Mouse (Mus musculus) neural tube, embryonic 12.5 days (tissue): ENCODE measurements at regions not wholly inside any gene's neighbourhood (a gene's known extent, or its start where the extent isn't known, plus 50 kb on each side); places are given as distances from the start of the nearest gene placed in this dataset.

Experiments used
- ATAC-seq: fragments of 200-750 bp; cut with Nextera tagmentation; 2 replicates; pipeline ENCODE4 v1.8.0; 2017; ENCODE audit warnings: low read depth, mild to moderate bottlenecking, moderate TSS enrichment, moderate library complexity; ENCODE audit not compliant: low FRiP score
- H3K27ac ChIP-seq: fragments of 300-500 bp; sonication (generic); 2 replicates; pipeline ENCODE4 v1.5.1; 2016
- H3K27me3 ChIP-seq: fragments of 300-500 bp; sonication (generic); replicated peaks from 2 replicates; pipeline ENCODE4 v1.6.1; 2016; ENCODE audit warnings: mild to moderate bottlenecking
- H3K36me3 ChIP-seq: fragments of 300-500 bp; sonication (generic); 2 replicates; pipeline ENCODE4 v1.6.1; 2016; ENCODE audit warnings: mild to moderate bottlenecking
- H3K4me1 ChIP-seq: fragments of 300-500 bp; sonication (generic); 2 replicates; pipeline ENCODE4 v1.6.1; 2016
- H3K4me2 ChIP-seq: fragments of 300-500 bp; sonication (generic); replicated peaks from 2 replicates; pipeline ENCODE4 v1.6.1; 2016; ENCODE audit warnings: mild to moderate bottlenecking
- H3K4me3 ChIP-seq: fragments of 300-500 bp; sonication (generic); 2 replicates; pipeline ENCODE4 v1.5.1; 2016
- H3K9ac ChIP-seq: fragments of 300-500 bp; sonication (generic); 2 replicates; pipeline ENCODE4 v1.6.1; 2016; ENCODE audit warnings: mild to moderate bottlenecking
- H3K9me3 ChIP-seq: fragments of 300-500 bp; sonication (generic); 2 replicates; pipeline ENCODE4 v1.6.1; 2016; ENCODE audit warnings: mild to moderate bottlenecking
- WGBS: fragments of 180-500 bp; shearing (Covaris S2); methylation state at CpG from one replicate; pipeline ENCODE4 v1.1.7; 2016; 5-methylcytosine and 5-hydroxymethylcytosine counted together

- 51% methylated on average over 2 of the region's 2 CpGs for WGBS
- H3K9ac ChIP-seq, result no peak overlapping the region
- H3K36me3 ChIP-seq, result no peaks in the 10 kb centered on the region
- H3K27ac ChIP-seq, result no peak overlapping the region
- no peak overlapping the region for H3K4me2 ChIP-seq
- no peaks in the 10 kb centered on the region for H3K4me1 ChIP-seq
- H3K4me3 ChIP-seq, result no peak overlapping the region
- no peak for ATAC-seq
- H3K9me3 ChIP-seq, result no peaks in the 10 kb centered on the region
- no peaks in the 10 kb centered on the region for H3K27me3 ChIP-seq
These were observed 493.1 kb upstream of the Fat3 start for GRCm38 (mm10) chr9:16994169-16994568.

DNA sequence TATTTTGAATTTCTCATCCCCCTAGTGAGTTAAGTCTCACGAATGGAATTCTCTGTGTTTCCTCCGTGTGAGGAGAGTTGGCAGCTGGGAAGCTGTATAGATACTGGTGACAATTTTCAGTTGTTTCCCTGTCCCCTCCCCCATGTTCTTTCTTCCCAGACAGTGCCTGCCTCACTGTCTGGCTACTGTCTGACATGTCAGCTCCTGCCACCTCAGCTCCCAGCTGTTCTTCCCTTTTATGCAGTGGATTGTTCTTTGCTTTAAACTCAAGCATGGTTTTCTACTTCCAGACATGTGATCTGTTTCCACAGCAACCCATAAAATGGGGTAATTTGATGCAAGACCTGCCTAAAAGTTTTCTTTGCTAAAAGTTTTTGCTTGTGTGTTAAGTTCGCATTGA lies 487.0 kb upstream of the Fat3 start:
- no peak overlapping the region for H3K9ac ChIP-seq
- no peaks in the 10 kb centered on the region for H3K36me3 ChIP-seq
- H3K4me3 ChIP-seq, result no peak overlapping the region
- no peak overlapping the region for H3K27ac ChIP-seq
- 51% methylated on average over 3 of the region's 3 CpGs for WGBS
- H3K9me3 ChIP-seq, result no peaks in the 10 kb centered on the region
- no peaks in the 10 kb centered on the region for H3K27me3 ChIP-seq
- 0 out of 2 replicates have a peak, but pooled peaks cover 2% of the 10 kb centered on the region for H3K4me1 ChIP-seq
- H3K4me2 ChIP-seq, result no peak overlapping the region
- peak; percentile 68; the same call in 1 of the 2 replicates for ATAC-seq

DNA sequence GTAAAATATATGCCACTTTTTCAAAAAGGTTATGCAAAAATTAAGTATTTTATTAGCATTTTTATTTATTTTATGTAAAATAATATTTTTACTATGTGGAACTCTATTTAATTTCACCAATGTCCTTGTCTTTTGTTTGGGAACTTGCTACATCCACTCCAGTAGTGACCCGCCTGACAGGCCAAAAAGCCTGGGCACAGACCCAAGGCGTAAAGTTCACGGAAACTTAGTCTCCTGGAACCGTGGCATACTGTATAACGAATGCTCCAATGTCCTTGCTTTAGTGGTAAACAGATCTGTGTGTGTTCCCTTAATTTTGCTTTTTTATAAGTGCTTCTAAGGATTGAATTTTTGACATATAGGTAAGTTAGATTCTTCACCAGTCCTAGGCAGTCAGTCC lies 476.2 kb upstream of the Fat3 start:
- no peak overlapping the region for H3K4me2 ChIP-seq
- ATAC-seq, result no peak
- no peak overlapping the region for H3K4me3 ChIP-seq
- WGBS, result 96% methylated on average over 5 of the region's 5 CpGs
- H3K9me3 ChIP-seq, result no peaks in the 10 kb centered on the region
- H3K4me1 ChIP-seq, result no peaks in the 10 kb centered on the region
- no peak overlapping the region for H3K27ac ChIP-seq
- no peaks in the 10 kb centered on the region for H3K36me3 ChIP-seq
- H3K9ac ChIP-seq, result no peak overlapping the region
- H3K27me3 ChIP-seq, result no peaks in the 10 kb centered on the region

DNA sequence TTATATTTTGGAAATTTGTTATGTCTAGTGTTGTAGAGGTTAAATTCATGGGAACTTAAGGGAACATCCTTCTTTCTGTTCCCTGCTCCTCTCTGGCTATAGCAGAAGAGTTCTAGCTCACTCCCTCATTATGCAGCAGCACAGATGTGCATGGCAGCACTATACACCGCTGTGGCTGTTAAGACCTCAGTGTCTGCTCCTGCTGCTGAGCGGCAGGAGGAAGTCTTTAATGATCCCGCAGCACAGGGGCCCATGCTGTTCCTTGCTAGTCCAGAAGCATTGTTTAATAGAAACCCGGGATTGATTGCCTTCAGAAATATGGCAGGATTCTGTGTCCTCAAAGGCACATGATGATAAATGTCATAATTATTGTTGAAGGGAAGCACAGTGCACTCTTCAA lies 469.3 kb upstream of the Fat3 start:
- no peak overlapping the region for H3K4me2 ChIP-seq
- ATAC-seq, result no peak
- WGBS, result 20% methylated on average over 4 of the region's 4 CpGs

DNA sequence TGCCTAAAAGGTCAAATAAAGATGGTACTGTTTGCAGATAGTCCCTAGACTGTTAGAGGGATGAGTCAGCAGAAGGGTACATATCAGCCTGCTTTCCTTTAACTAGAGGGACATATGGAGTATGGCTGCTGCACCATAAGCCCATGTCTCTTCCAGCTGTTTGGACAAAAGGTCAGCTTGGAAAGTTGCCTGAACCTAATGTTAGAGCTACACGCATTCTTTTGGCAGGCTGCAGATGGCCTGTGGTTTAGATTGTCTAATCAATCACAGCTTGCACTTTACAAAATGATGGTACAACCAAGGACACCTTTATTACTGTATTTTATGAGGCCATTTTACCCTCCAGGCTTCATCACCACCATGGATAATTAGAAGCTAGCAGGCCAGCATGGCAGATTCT lies 432.5 kb upstream of the Fat3 start:
- no peaks in the 10 kb centered on the region for H3K27me3 ChIP-seq
- ATAC-seq, result peak; percentile 56; the same call in 1 of the 2 replicates
- no peak overlapping the region for H3K4me2 ChIP-seq
- H3K4me1 ChIP-seq, result 0 out of 2 replicates have a peak, but pooled peaks cover 4% of the 10 kb centered on the region
- H3K9me3 ChIP-seq, result no peaks in the 10 kb centered on the region
- no peak overlapping the region for H3K4me3 ChIP-seq
- H3K36me3 ChIP-seq, result no peaks in the 10 kb centered on the region
- H3K27ac ChIP-seq, result no peak overlapping the region
- 35% methylated on average over 1 of the region's 1 CpGs for WGBS
- H3K9ac ChIP-seq, result no peak overlapping the region

More for the DNA sequence above, 469.3 kb upstream of the Fat3 start:
- no peaks in the 10 kb centered on the region for H3K36me3 ChIP-seq
- H3K9ac ChIP-seq, result no peak overlapping the region
- no peak overlapping the region for H3K27ac ChIP-seq
- H3K9me3 ChIP-seq, result no peaks in the 10 kb centered on the region
- no peaks in the 10 kb centered on the region for H3K4me1 ChIP-seq
- H3K27me3 ChIP-seq, result no peaks in the 10 kb centered on the region
- H3K4me3 ChIP-seq, result no peak overlapping the region

DNA sequence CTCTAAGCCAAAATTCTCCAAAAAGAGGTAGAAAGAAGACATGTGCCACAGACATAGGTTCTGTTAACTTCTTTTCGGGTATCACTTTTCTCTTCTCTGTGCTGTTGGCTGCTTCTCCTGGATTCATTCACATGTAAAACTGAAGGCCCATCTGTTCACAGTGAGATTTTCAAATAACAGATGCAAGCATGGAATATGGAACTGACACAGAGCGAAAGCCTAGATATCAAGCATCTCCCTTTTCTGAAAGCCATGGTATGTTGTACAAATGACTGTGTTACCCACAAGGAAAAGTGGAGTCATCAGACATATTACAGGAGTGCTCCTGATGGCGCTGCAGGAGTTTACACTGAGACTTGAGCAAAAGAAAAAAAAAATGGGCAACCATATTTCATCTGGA lies 430.5 kb upstream of the Fat3 start:
- Histone ChIP-seq H3K4me3 (no peak overlapping the region), H3K36me3 (no peaks in the 10 kb centered on the region), H3K4me1 (0 out of 2 replicates have a peak, but pooled peaks cover 4% of the 10 kb centered on the region), H3K9ac (no peak overlapping the region), H3K4me2 (no peak overlapping the region), H3K27me3 (no peaks in the 10 kb centered on the region), H3K9me3 (no peaks in the 10 kb centered on the region), H3K27ac (no peak overlapping the region)
- no peak for ATAC-seq
- 86% methylated on average over 3 of the region's 3 CpGs for WGBS

- ATAC-seq, result no peak
These were observed 425.4 kb upstream of the Fat3 start for GRCm38 (mm10) chr9:16926315-16926984.

DNA sequence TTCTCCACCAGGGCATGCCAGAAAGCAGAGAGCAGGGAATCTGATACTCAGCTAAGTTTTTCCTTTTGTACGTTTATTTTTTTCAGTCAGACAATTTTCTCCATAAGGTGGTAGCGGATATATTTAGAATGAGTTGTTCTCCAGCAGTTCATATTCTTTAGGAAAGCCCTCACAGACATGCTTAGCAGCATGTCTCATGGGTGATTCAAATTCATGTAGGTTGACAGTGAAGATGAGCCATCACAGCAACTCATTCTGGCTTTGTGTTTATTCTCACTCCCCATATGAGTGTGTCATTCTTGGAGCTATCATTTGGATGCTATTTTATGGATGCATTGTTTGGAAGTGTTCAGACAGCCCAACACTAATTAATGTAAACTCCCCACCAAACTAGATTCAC lies 424.2 kb upstream of the Fat3 start:
- no peak overlapping the region for H3K4me2 ChIP-seq
- WGBS, result 88% methylated on average over 2 of the region's 2 CpGs
- no peaks in the 10 kb centered on the region for H3K27me3 ChIP-seq
- no peak overlapping the region for H3K9ac ChIP-seq
- no peak overlapping the region for H3K27ac ChIP-seq
- H3K36me3 ChIP-seq, result no peaks in the 10 kb centered on the region
- no peak overlapping the region for H3K4me3 ChIP-seq
- H3K4me1 ChIP-seq, result no peaks in the 10 kb centered on the region
- no peak for ATAC-seq
- no peaks in the 10 kb centered on the region for H3K9me3 ChIP-seq

More at GRCm38 (mm10) chr9:16926315-16926984, 425.4 kb upstream of the Fat3 start:
- Histone ChIP-seq H3K27me3 (no peaks in the 10 kb centered on the region), H3K9ac (no peak overlapping the region), H3K9me3 (no peaks in the 10 kb centered on the region), H3K27ac (no peak overlapping the region), H3K4me1 (no peaks in the 10 kb centered on the region), H3K4me3 (no peak overlapping the region), H3K4me2 (no peak overlapping the region), H3K36me3 (no peaks in the 10 kb centered on the region)
- 87% methylated on average over 4 of the region's 4 CpGs for WGBS

DNA sequence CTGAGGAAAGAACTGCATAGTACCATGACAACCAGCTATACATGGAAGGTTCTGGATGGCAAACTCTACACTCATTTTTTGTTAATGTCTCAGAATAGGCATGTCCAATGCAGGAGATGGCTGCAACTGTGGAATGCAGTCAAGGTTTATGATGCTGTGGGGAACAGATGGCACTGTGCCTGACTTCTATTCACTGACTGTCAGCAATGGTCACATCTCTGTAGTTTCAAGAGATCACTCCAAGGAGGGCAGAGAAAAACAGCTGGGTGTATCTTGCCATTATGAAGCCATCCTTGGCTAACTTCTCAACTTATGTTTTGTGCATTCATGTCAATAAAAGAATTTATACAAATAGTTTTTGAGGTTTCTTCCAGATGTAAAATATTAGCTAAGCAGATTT lies 405.1 kb upstream of the Fat3 start:
- no peak for ATAC-seq
- H3K4me2 ChIP-seq, result no peak overlapping the region

GRCm38 (mm10) chr9:16899060-16899459 lies 398.0 kb upstream of the Fat3 start:
- 0 out of 2 replicates have a peak, but pooled peaks have one; percentile 66 for ATAC-seq
- Histone ChIP-seq H3K4me3 (no peak overlapping the region), H3K9me3 (no peaks in the 10 kb centered on the region), H3K4me1 (no peaks in the 10 kb centered on the region), H3K36me3 (no peaks in the 10 kb centered on the region), H3K27ac (no peak overlapping the region), H3K4me2 (no peak overlapping the region), H3K9ac (no peak overlapping the region), H3K27me3 (no peaks in the 10 kb centered on the region)
- WGBS, result 50% methylated on average over 2 of the region's 2 CpGs

More for the DNA sequence above, 405.1 kb upstream of the Fat3 start:
- Histone ChIP-seq H3K9me3 (no peaks in the 10 kb centered on the region), H3K27me3 (no peaks in the 10 kb centered on the region), H3K4me3 (no peak overlapping the region), H3K27ac (no peak overlapping the region), H3K36me3 (no peaks in the 10 kb centered on the region), H3K4me1 (no peaks in the 10 kb centered on the region), H3K9ac (no peak overlapping the region)

DNA sequence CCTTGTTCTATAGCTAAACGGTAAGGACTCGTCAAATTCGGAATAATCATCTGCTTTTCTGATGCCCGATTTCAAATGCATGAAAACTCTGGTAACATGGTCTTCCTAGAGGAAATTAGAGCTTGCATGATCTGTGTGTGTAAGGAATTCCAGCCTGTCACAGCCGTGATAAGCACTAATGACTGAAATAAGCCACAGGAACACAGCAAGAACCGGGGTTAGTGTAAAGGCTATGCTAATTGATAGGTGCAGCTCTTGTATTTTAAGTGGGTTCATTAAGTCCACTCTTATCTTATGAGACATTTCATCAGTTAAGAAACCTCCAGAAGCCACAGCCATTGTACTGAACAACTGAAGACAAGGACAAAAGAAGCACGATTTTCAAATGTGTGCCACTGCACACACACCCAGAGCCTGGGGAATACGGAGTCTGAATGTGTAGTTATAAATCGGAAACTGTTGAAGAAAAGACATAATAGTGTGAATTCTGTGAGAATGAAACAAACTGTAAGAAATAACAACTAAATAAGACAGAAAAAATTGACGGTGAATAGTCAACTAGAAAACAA lies 351.5 kb upstream of the Fat3 start:
- no peaks in the 10 kb centered on the region for H3K27me3 ChIP-seq
- H3K4me1 ChIP-seq, result no peaks in the 10 kb centered on the region
- no peak for ATAC-seq
- no peaks in the 10 kb centered on the region for H3K36me3 ChIP-seq
- H3K9me3 ChIP-seq, result no peaks in the 10 kb centered on the region
- H3K4me3 ChIP-seq, result no peak overlapping the region
- WGBS, result 87% methylated on average over 10 of the region's 10 CpGs
- no peak overlapping the region for H3K9ac ChIP-seq
- no peak overlapping the region for H3K27ac ChIP-seq
- no peak overlapping the region for H3K4me2 ChIP-seq

DNA sequence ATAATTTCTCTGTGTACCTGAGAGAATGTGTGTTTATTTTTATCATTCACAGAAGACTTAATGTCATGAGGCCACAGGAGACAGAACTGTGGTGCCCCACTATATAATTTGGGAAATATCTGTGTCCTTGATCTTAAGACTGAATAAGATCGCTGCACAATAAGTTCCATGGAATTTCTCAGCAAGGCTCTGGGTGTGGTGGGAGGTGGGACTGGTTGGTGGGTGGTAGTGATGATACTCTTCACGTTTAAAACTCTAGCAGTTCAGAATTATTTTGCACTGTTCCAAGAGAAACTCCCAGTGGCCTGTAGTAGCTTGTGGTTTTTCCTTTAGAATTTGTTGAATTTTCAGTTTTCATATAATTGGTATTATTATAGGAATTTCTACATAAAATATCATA lies 307.4 kb upstream of the Fat3 start:
- H3K27me3 ChIP-seq, result no peaks in the 10 kb centered on the region
- 81% methylated on average over 2 of the region's 2 CpGs for WGBS
- H3K4me1 ChIP-seq, result no peaks in the 10 kb centered on the region
- H3K4me2 ChIP-seq, result no peak overlapping the region
- H3K36me3 ChIP-seq, result no peaks in the 10 kb centered on the region
- no peak for ATAC-seq
- no peak overlapping the region for H3K4me3 ChIP-seq
- no peak overlapping the region for H3K9ac ChIP-seq
- no peaks in the 10 kb centered on the region for H3K9me3 ChIP-seq
- H3K27ac ChIP-seq, result no peak overlapping the region

- H3K4me2 ChIP-seq, result no peak overlapping the region
- no peaks in the 10 kb centered on the region for H3K4me1 ChIP-seq
- no peak for ATAC-seq
- H3K9ac ChIP-seq, result no peak overlapping the region
- H3K27me3 ChIP-seq, result no peaks in the 10 kb centered on the region
- H3K36me3 ChIP-seq, result no peaks in the 10 kb centered on the region
- H3K4me3 ChIP-seq, result no peak overlapping the region
- no peak overlapping the region for H3K27ac ChIP-seq
- H3K9me3 ChIP-seq, result no peaks in the 10 kb centered on the region
These were observed 271.8 kb upstream of the Fat3 start for GRCm38 (mm10) chr9:16772867-16773266.
